Mouse (Mus musculus): Measurements from ENCODE around the gene Rnf141.

GRCm38 (mm10) chr7:110822055-110822454, 22.2 kb downstream of the Rnf141 start:
- TF ChIP-seq FLI1 (IDR thresholded peaks at IDR 0.05; ENCODE audit: low read length) (no peak), GATA1 (IDR thresholded peaks at IDR 0.05; ENCODE audit: borderline replicate concordance, low read length) (no peak)

Data from megakaryocyte, embryonic 14.5 days (primary cell).